Mouse (Mus musculus): ENCODE results near the gene Syt10.
A peak's percentile ranks its signal among the peaks of the same experiment; 100 is the strongest.
"Not testable (repeated sequence)": the region's sequence is repeated elsewhere in the genome, so short reads cannot be mapped to it uniquely, and the experiment has no call there.

Gene Syt10

DNA sequence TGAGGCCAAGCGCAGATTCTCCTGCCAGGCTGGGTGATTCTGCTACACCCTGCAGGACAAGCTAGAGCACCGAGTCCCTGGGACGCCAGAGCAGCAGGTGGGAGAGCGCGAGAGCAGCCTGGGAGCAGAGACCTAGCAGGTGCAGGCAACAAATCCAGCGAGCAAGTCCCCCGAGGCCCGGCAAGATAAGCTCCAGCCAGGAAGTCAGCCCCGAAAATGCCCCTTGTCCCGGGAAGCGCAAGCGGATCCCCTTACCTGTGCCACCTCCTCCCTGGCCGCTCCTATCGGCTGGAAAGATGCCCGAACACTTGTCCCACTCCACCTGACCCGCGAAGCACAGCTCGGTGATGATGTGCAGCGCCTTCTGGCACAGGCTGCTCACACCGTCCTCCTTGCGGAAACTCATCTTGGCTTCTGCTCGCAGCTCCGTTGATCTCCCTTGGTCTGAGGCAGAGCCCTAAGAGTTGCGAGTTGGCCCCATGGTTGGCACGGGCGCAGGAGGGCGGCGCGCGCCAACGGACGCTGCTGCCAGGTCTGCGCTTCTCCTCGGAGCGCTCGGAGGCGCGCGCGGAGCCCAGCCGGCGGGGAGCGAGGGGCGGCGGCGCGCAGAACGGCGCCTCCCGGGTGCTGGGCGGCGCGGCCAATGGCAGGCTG, at the start of gene Syt10:
Gene Syt10 (minus strand): TSS at position 497 of the 654 bp plus-strand sequence.
- peak; percentile 66 for DNase-seq

DNA sequence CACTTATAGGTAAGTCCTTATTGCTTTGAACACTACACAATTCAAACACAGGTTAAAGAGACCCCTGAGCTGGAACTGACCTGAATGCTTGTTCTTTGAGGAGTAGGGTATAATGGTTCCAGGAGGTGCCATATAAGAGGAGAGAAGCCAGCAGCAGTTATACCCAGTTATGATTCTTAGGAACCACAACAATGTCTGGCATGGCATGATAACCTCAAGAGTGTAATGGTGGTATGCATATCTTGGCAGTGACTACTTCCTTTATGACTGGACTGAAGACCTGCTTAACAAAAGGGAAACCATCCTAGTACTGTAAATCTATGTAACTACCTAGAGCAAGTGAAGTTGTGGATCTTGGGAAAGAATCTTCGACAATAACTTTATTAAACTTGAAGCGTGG, 42.1 kb upstream of the Syt10 start:
- no peak for DNase-seq

DNA sequence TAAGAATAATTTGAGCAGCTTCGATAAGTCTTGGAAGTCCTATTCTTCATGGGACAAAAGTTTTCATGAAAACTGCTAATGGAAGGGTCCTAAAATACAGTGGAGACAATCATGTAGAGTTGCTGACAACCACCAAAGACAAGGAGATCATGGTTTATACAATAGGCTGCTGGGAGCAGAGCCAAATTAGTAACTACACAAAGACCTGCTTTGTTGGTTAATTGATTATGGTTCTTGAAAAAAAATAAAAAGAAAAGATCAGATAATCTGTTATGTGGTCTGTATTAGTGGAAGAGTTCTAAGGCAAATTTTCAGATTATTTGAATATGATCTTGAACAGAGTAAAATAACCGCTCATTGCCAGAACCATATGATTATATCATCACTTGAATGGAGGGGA, 37.3 kb upstream of the Syt10 start:
- DNase-seq, result no peak

DNA sequence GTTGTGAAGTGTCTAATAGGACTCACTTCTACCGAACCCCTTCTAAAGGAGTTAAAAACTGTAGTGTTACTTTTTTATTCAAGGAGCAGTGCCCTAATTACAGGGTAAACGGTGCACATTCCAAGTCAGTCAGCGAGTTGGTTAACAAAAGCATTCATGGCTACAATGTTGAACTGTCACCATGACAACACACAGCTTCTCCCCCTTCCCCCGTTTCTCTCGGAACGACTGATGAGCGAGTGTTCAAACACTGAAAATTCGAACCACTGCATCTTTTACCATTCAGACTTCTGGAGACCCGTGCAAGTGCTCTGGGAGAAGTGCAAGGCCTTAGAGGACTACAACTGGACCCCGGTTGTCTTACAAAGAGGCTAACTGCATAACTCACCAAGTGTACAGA, 25.6 kb downstream of the Syt10 start:
- no peak for DNase-seq

DNA sequence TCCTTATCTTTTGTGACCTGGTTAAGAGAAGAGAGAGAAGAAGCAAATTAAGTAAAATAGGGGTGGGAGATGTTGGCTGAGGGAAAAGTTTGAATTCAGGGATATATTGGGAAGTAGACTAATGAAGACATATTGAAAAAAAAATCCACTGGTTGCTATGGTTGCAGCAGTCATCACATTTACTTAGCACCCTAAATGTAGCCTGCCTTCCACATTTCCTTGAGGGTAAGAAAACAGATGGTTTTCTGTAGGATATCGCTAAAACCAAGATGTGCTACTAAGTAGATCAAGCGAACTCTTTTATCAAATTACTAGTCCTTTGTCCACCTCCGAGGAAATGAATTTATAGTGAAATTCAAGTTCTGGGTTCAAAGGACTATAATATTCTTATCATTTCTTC, 37.2 kb downstream of the Syt10 start:
- DNase-seq, result no peak

DNA sequence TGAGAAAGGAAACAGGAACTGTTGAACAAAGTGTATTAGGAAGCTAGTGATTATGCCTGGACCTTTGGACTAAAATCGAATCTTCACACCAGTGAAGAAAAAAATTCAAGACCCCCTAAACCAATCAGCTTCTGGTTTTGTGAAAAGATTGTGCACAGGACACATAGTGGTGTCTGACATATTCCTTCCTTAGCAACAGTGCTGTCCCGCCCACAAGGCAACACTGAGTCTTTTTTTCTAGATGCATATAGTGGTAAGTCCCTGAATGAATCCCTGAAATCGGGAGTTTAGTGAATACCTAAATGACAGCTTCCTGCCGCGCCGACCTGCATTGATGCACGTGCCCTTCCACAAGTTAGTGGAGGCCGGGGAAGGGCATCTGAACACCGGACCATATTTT, 61.7 kb downstream of the Syt10 start:
- no peak for DNase-seq

DNA sequence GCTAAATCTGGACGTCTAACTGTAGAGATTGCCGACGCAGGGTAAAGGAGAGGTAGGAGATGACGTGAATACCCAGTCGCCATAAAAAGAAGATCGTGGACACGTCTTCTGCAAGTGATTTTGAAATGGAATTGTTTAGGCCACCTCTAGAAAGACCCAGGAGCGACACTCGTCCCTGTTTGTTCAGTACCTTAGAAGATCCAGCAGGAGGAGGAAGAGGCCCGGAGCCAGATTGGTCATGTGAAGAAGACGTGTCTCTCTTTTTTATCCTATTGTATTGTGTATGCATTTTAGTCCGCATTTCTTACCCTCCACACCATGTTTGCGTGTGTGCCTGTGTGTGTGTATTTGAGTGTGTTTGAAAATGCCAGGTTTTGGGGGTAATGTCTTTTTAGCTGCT, 75.6 kb downstream of the Syt10 start:
- not testable (repeated sequence) for DNase-seq

DNA sequence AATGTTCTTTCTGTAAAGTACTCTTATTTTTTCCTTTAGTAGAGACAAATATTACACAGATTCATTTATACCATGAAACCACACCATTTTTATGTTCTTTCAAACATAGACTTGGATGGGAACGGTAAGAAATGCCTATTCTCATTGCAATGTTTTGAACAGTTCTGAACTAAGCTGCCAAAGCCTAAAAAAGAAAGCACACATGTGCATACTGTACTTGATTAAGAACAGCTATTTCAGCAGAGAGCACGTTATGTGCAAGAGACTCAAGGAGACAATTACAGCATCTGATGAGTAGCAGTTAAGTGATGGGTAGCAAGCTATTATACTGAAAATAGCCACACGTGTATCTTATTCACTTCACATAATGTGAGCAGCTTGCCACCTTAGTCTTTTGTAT, 108.0 kb downstream of the Syt10 start:
- no peak for DNase-seq

All from right cerebral cortex, postnatal 25 days (tissue).